Mouse (Mus musculus) liver, adult (tissue): ENCODE measurements around the gene Alpk1.

Experiments
- GATA4 ChIP-seq: IDR thresholded peaks from 2 replicates; pipeline ENCODE4 v1.6.1; 2014; ENCODE audit warnings: mild to moderate bottlenecking, low read length; ENCODE audit not compliant: insufficient replicate concordance

Alpk1 gene

GRCm38 (mm10) chr3:127780021-127780644, at the start of gene Alpk1:
Gene Alpk1 (minus strand): TSS chr3:127780527.
- no peak for TF ChIP-seq GATA4

- no peak for TF ChIP-seq GATA4
These were observed 46.8 kb upstream of the Alpk1 start for GRCm38 (mm10) chr3:127827123-127827522.

GRCm38 (mm10) chr3:127826503-127826902, 46.2 kb upstream of the Alpk1 start:
- no peak for TF ChIP-seq GATA4

GRCm38 (mm10) chr3:127823886-127824863, 43.8 kb upstream of the Alpk1 start:
- TF ChIP-seq GATA4: no peak

GRCm38 (mm10) chr3:127821209-127821608, 40.9 kb upstream of the Alpk1 start:
- TF ChIP-seq GATA4: no peak

GRCm38 (mm10) chr3:127820400-127820799, 40.1 kb upstream of the Alpk1 start:
- no peak for TF ChIP-seq GATA4

GRCm38 (mm10) chr3:127818694-127819663, 38.7 kb upstream of the Alpk1 start:
- TF ChIP-seq GATA4: no peak

- TF ChIP-seq GATA4: no peak
These were observed 36.9 kb upstream of the Alpk1 start for GRCm38 (mm10) chr3:127817120-127817683.

- peak; percentile 88; the same call in 1 of the 2 replicates for TF ChIP-seq GATA4
These were observed 28.8 kb upstream of the Alpk1 start for GRCm38 (mm10) chr3:127809103-127809502.

- no peak for TF ChIP-seq GATA4
These were observed 27.5 kb upstream of the Alpk1 start for GRCm38 (mm10) chr3:127807846-127808245.

- no peak for TF ChIP-seq GATA4
These were observed 25.7 kb upstream of the Alpk1 start for GRCm38 (mm10) chr3:127805991-127806390.

- TF ChIP-seq GATA4: no peak
These were observed 24.7 kb upstream of the Alpk1 start for GRCm38 (mm10) chr3:127805071-127805470.

GRCm38 (mm10) chr3:127804439-127804838, 24.1 kb upstream of the Alpk1 start:
- no peak for TF ChIP-seq GATA4

GRCm38 (mm10) chr3:127802814-127803213, 22.5 kb upstream of the Alpk1 start:
- no peak; the same call in 1 of the 2 replicates for TF ChIP-seq GATA4

GRCm38 (mm10) chr3:127801162-127801561, 20.8 kb upstream of the Alpk1 start:
- TF ChIP-seq GATA4: no peak
